Mouse (Mus musculus): ENCODE results near the gene Zfp692. TPM values are rescaled to one million over a fixed set of nuclear protein-coding genes. Genes with fewer than 3 reads are reported as not detected.

Gene Zfp692
- polyA plus RNA-seq, 1 experiment from 2014 or later = 11.5 TPM

GRCm38 (mm10) chr11:58329906-58330275 is 23.0 kb downstream of the Zfp692 start:
- under 1% methylated on average over 21 of the region's 21 CpGs for WGBS
- peaks cover 16% of the 10 kb centered on the region for H3K4me1 ChIP-seq (replicated peaks; ENCODE audit: insufficient read depth, low read length)
- ATAC-seq (replicated peaks; ENCODE audit: low FRiP score, low read depth) = peak; percentile 29
- peak overlapping the region; percentile 76 for H3K4me3 ChIP-seq (replicated peaks; ENCODE audit: low read depth, low read length)
- H3K27ac ChIP-seq = peak overlapping the region; percentile 82
- no peaks in the 10 kb centered on the region for H3K36me3 ChIP-seq (ENCODE audit: insufficient read depth, low read length)
- no peaks in the 10 kb centered on the region for H3K27me3 ChIP-seq (ENCODE audit: insufficient read depth, low read length)
- no peak for DNase-seq (ENCODE audit: low spot score)
- TF ChIP-seq CTCF (IDR thresholded peaks at IDR 0.05; ENCODE audit: low read depth) = 0 out of 2 replicates have a peak, but pooled peaks have one; percentile 3
- H3K4me2 ChIP-seq (ENCODE audit: low read length) = peak overlapping the region; percentile 84
- H3K9ac ChIP-seq (ENCODE audit: low read depth, low read length) = peak overlapping the region; percentile 64
- no peaks in the 10 kb centered on the region for H3K9me3 ChIP-seq (replicated peaks; ENCODE audit: low read length)

GRCm38 (mm10) chr11:58330276-58331148 is 23.6 kb downstream of the Zfp692 start, which contains the start of the genes Zfp672 and Sh3bp5l:
Gene Zfp672, minus strand, starts transcription at chr11:58330339.
Gene Sh3bp5l, plus strand, starts transcription at chr11:58330724.
- Histone ChIP-seq H3K27ac (peak within 1 kb of the TSS; percentile 82), H3K27me3 (ENCODE audit: insufficient read depth, low read length) (no peaks in the 10 kb centered on the region), H3K9me3 (replicated peaks; ENCODE audit: low read length) (no peaks in the 10 kb centered on the region), H3K4me1 (replicated peaks; ENCODE audit: insufficient read depth, low read length) (peaks cover 16% of the 10 kb centered on the region), H3K4me2 (ENCODE audit: low read length) (peak within 1 kb of the TSS; percentile 84), H3K4me3 (replicated peaks; ENCODE audit: low read depth, low read length) (peak within 1 kb of the TSS; percentile 76), H3K9ac (ENCODE audit: low read depth, low read length) (peak within 1 kb of the TSS; percentile 64), H3K36me3 (ENCODE audit: insufficient read depth, low read length) (no peaks in the 10 kb centered on the region)
- DNase-seq (ENCODE audit: low spot score) (peak; percentile 98), ATAC-seq (replicated peaks; ENCODE audit: low FRiP score, low read depth) (peak; percentile 88)
- under 1% methylated on average over 52 of the region's 52 CpGs for WGBS
- TF ChIP-seq CTCF (IDR thresholded peaks at IDR 0.05; ENCODE audit: low read depth) = no peak; the same call in 1 of the 2 replicates

GRCm38 (mm10) chr11:58331149-58331495 is 24.3 kb downstream of the Zfp692 start:
- DNase-seq (ENCODE audit: low spot score) (no peak), ATAC-seq (replicated peaks; ENCODE audit: low FRiP score, low read depth) (no peak)
- Histone ChIP-seq H3K27me3 (ENCODE audit: insufficient read depth, low read length) (no peaks in the 10 kb centered on the region), H3K9ac (ENCODE audit: low read depth, low read length) (peak overlapping the region; percentile 64), H3K4me1 (replicated peaks; ENCODE audit: insufficient read depth, low read length) (peaks cover 16% of the 10 kb centered on the region), H3K27ac (0 out of 2 replicates have a peak overlapping the region, but pooled peaks have one; percentile 73), H3K36me3 (ENCODE audit: insufficient read depth, low read length) (no peaks in the 10 kb centered on the region), H3K4me2 (ENCODE audit: low read length) (peak overlapping the region; percentile 84), H3K4me3 (replicated peaks; ENCODE audit: low read depth, low read length) (peak overlapping the region; percentile 76), H3K9me3 (replicated peaks; ENCODE audit: low read length) (no peaks in the 10 kb centered on the region)
- TF ChIP-seq CTCF (IDR thresholded peaks at IDR 0.05; ENCODE audit: low read depth) = no peak
- WGBS = 14% methylated on average over 10 of the region's 10 CpGs

GRCm38 (mm10) chr11:58331546-58331945 is 24.7 kb downstream of the Zfp692 start:
- DNase-seq (ENCODE audit: low spot score) = no peak
- TF ChIP-seq CTCF (IDR thresholded peaks at IDR 0.05; ENCODE audit: low read depth) = no peak
- Histone ChIP-seq H3K36me3 (ENCODE audit: insufficient read depth, low read length) (0 out of 2 replicates have a peak, but pooled peaks cover under 1% of the 10 kb centered on the region), H3K27ac (no peak overlapping the region), H3K4me3 (replicated peaks; ENCODE audit: low read depth, low read length) (peak overlapping the region; percentile 76), H3K9me3 (replicated peaks; ENCODE audit: low read length) (no peaks in the 10 kb centered on the region), H3K9ac (ENCODE audit: low read depth, low read length) (peak overlapping the region; percentile 64; the same call in 1 of the 2 replicates), H3K4me2 (ENCODE audit: low read length) (peak overlapping the region; percentile 84), H3K4me1 (replicated peaks; ENCODE audit: insufficient read depth, low read length) (peaks cover 16% of the 10 kb centered on the region), H3K27me3 (ENCODE audit: insufficient read depth, low read length) (no peaks in the 10 kb centered on the region)
- no peak for ATAC-seq (replicated peaks; ENCODE audit: low FRiP score, low read depth)
- WGBS = 89% methylated on average over 6 of the region's 6 CpGs

- Histone ChIP-seq H3K4me2 (ENCODE audit: low read length) (no peak overlapping the region), H3K27me3 (ENCODE audit: insufficient read depth, low read length) (no peaks in the 10 kb centered on the region), H3K4me3 (replicated peaks; ENCODE audit: low read depth, low read length) (no peak overlapping the region), H3K36me3 (ENCODE audit: insufficient read depth, low read length) (peaks cover 25% of the 10 kb centered on the region), H3K4me1 (replicated peaks; ENCODE audit: insufficient read depth, low read length) (peaks cover 9% of the 10 kb centered on the region), H3K9ac (ENCODE audit: low read depth, low read length) (no peak overlapping the region), H3K9me3 (replicated peaks; ENCODE audit: low read length) (no peaks in the 10 kb centered on the region), H3K27ac (no peak overlapping the region; the same call in 1 of the 2 replicates)
- DNase-seq (ENCODE audit: low spot score) (peak; percentile 34), ATAC-seq (replicated peaks; ENCODE audit: low FRiP score, low read depth) (no peak)
- 53% methylated on average over 3 of the region's 3 CpGs for WGBS
- no peak for TF ChIP-seq CTCF (IDR thresholded peaks at IDR 0.05; ENCODE audit: low read depth)
These were observed 27.9 kb downstream of the Zfp692 start for GRCm38 (mm10) chr11:58334746-58335145.

GRCm38 (mm10) chr11:58346745-58347144 is 39.9 kb downstream of the Zfp692 start:
- TF ChIP-seq CTCF (IDR thresholded peaks at IDR 0.05; ENCODE audit: low read depth) = no peak
- Histone ChIP-seq H3K4me2 (ENCODE audit: low read length) (no peak overlapping the region), H3K27me3 (ENCODE audit: insufficient read depth, low read length) (no peaks in the 10 kb centered on the region), H3K4me3 (replicated peaks; ENCODE audit: low read depth, low read length) (no peak overlapping the region), H3K9ac (ENCODE audit: low read depth, low read length) (no peak overlapping the region), H3K9me3 (replicated peaks; ENCODE audit: low read length) (no peaks in the 10 kb centered on the region), H3K4me1 (replicated peaks; ENCODE audit: insufficient read depth, low read length) (no peaks in the 10 kb centered on the region), H3K36me3 (ENCODE audit: insufficient read depth, low read length) (peaks cover 34% of the 10 kb centered on the region), H3K27ac (no peak overlapping the region)
- no peak for DNase-seq (ENCODE audit: low spot score)
- no peak for ATAC-seq (replicated peaks; ENCODE audit: low FRiP score, low read depth)
- WGBS = 93% methylated on average over 4 of the region's 4 CpGs
